Mouse (Mus musculus) cortical plate, adult 2 months (tissue): Measurements from ENCODE around the gene Tbc1d21. TPM values are rescaled to one million over a fixed set of nuclear protein-coding genes. Genes with fewer than 3 reads are reported as not detected.

ENCODE experiments used
- H3K27ac ChIP-seq: fragments of 200-500 bp; 2 replicates; pipeline ENCODE4 v1.5.1; 2012; ENCODE audit warnings: low read length, control low read depth, inconsistent platforms; ENCODE audit not compliant: insufficient read depth
- H3K4me1 ChIP-seq: fragments of 200-500 bp; 2 replicates; pipeline ENCODE4 v1.6.1; 2011; ENCODE audit warnings: low read length; ENCODE audit not compliant: control insufficient read depth, insufficient read depth
- H3K4me3 ChIP-seq: fragments of 200-500 bp; 2 replicates; pipeline ENCODE4 v1.5.1; 2011; ENCODE audit warnings: mild to moderate bottlenecking, low read length, control low read depth; ENCODE audit not compliant: insufficient read depth
- CTCF ChIP-seq: fragments of 200-500 bp; IDR thresholded peaks from 2 replicates; pipeline ENCODE4 v1.5.1; 2011; ENCODE audit warnings: mild to moderate bottlenecking, control low read depth, low read length; ENCODE audit not compliant: insufficient read depth; ENCODE audit errors: extremely low read depth
- POLR2A ChIP-seq: fragments of 200-500 bp; IDR thresholded peaks from 2 replicates; pipeline ENCODE4 v1.6.1; 2011; ENCODE audit warnings: mild to moderate bottlenecking, low read length, control low read depth; ENCODE audit not compliant: insufficient read depth; ENCODE audit errors: extremely low read depth
- polyA plus RNA-seq: library from polyadenylated mRNA; depleted of rRNA; stranded (reverse); fragments of >200 nt; gene quantifications from 2 replicates; pipeline ENCODE4 v1.2.3, GENCODE M21; 2012; rRNA removed

The Tbc1d21 gene
- polyA plus RNA-seq, 1 experiment: not detected

GRCm38 (mm10) chr9:58316784-58317183 is 53.5 kb downstream of the Tbc1d21 start:
- no peak overlapping the region for H3K4me3 ChIP-seq
- H3K27ac ChIP-seq: no peak overlapping the region
- no peaks in the 10 kb centered on the region for H3K4me1 ChIP-seq
- TF ChIP-seq CTCF (no peak), POLR2A (no peak)

GRCm38 (mm10) chr9:58315850-58316249 is 54.4 kb downstream of the Tbc1d21 start:
- H3K27ac ChIP-seq: no peak overlapping the region
- H3K4me3 ChIP-seq: no peak overlapping the region
- H3K4me1 ChIP-seq: no peaks in the 10 kb centered on the region
- TF ChIP-seq POLR2A: no peak
- TF ChIP-seq CTCF: no peak

DNA sequence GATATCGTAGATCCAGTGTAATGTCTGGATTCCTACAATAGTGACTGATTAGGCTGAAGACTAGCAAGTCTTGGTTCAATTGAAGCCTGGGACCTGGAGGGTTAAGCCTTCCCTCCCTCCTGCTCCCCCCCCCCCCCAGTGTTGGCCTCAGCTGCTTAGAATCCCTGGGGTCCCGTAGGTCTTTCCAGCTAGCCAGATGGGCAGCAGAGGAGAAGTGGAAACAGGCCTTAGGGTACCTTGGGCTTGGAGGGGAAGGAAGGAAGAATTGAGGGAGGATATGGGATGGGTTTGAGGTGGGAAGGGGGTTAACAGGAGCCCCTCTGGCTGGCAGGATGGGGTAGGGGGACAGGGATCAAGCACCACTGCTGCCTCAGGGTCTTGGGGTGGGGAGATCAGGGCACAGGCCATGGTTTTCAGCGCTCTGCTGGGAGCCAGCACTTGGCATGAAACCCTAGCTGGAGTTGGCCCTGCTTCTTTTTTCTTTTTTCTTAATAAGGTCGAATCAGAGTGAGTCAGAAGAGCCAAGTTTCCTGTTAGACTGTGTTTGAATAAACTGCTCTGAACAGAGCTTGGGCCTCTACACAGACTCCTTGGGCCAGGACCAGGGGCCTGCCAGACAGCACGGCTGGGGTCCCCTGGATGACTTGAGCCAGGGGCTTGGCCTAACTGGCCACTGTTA is 55.4 kb downstream of the Tbc1d21 start:
- no peak for TF ChIP-seq CTCF
- TF ChIP-seq POLR2A: no peak
- H3K4me3 ChIP-seq: no peak overlapping the region
- H3K27ac ChIP-seq: no peak overlapping the region

GRCm38 (mm10) chr9:58312944-58313359 is 57.3 kb downstream of the Tbc1d21 start, which contains the start of gene Loxl1:
Gene Loxl1 (minus strand): TSS chr9:58313186.
- no peak within 1 kb of the TSS for H3K27ac ChIP-seq
- TF ChIP-seq CTCF (no peak), POLR2A (no peak)
- H3K4me1 ChIP-seq: no peaks in the 10 kb centered on the region
- H3K4me3 ChIP-seq: no peak within 1 kb of the TSS

More for the DNA sequence above, 55.4 kb downstream of the Tbc1d21 start:
- H3K4me1 ChIP-seq: no peaks in the 10 kb centered on the region

- H3K27ac ChIP-seq: no peak overlapping the region
- no peaks in the 10 kb centered on the region for H3K4me1 ChIP-seq
- no peak for TF ChIP-seq CTCF
- TF ChIP-seq POLR2A: no peak
- no peak overlapping the region for H3K4me3 ChIP-seq
Observed at GRCm38 (mm10) chr9:58312196-58312943, 57.9 kb downstream of the Tbc1d21 start.

GRCm38 (mm10) chr9:58311191-58311910 is 58.9 kb downstream of the Tbc1d21 start:
- H3K4me1 ChIP-seq: no peaks in the 10 kb centered on the region
- no peak for TF ChIP-seq CTCF
- TF ChIP-seq POLR2A: no peak
- H3K4me3 ChIP-seq: no peak overlapping the region

GRCm38 (mm10) chr9:58310043-58310660 is 60.1 kb downstream of the Tbc1d21 start:
- TF ChIP-seq POLR2A (no peak), CTCF (no peak)
- H3K27ac ChIP-seq: no peak overlapping the region
- H3K4me1 ChIP-seq: no peaks in the 10 kb centered on the region
- no peak overlapping the region for H3K4me3 ChIP-seq

More at GRCm38 (mm10) chr9:58311191-58311910, 58.9 kb downstream of the Tbc1d21 start:
- no peak overlapping the region for H3K27ac ChIP-seq

Other genes with a start within 250 kb of the Tbc1d21 start
- gene Islr, start 166.1 kb downstream of the Tbc1d21 start, polyA plus RNA-seq: 27.4 and 34.0 TPM in 2 replicates
- 28.3 TPM in 2 replicates for gene Islr2, start 166.1 kb downstream of the Tbc1d21 start, polyA plus RNA-seq
- gene Pml, start 120.7 kb downstream of the Tbc1d21 start, polyA plus RNA-seq: 10.4 and 11.0 TPM in 2 replicates
- 123 and 124 TPM in 2 replicates for gene Stoml1, start 117.3 kb downstream of the Tbc1d21 start, polyA plus RNA-seq
- gene Loxl1, start 57.3 kb downstream of the Tbc1d21 start, polyA plus RNA-seq: 2.0 and 2.2 TPM in 2 replicates
- gene Insyn1, start 118.1 kb upstream of the Tbc1d21 start, polyA plus RNA-seq: 130 and 143 TPM in 2 replicates
- 9.0 and 9.2 TPM in 2 replicates for gene Cd276, start 185.0 kb upstream of the Tbc1d21 start, polyA plus RNA-seq
- 1,071 and 1,109 TPM in 2 replicates for gene Nptn, start 211.8 kb upstream of the Tbc1d21 start, polyA plus RNA-seq